Mouse (Mus musculus) embryo, embryonic 10 days (tissue): ENCODE measurements around the gene Cage1.

Experiments used
- DNase-seq: peaks from one replicate; pipeline ENCODE4 v3.0.0-alpha.2; 2015; ENCODE audit warnings: low spot score

The Cage1 gene

DNA sequence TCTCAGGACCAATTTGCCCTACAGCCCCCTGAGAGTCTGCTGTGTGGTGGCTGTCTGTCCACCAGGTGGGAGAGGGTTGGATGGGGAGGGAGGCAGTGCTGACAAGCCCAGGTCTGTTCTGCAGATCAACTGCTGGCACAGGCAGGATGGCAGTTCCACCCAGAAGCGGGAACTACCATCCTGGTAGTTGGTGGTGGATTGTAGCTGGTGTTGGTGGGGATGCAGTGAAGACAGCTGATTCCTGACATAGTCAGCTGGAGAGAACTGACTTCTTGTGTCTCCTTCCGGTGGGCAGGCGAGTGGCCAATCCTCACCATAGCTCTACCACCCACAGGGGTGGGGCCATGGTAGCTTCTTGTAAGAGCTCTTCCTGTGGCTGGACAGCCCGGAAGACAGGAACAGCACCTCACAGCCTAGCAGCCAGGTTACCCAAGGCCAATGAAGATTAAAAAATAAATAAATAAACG is 26.4 kb downstream of the Cage1 start:
- no peak for DNase-seq

DNA sequence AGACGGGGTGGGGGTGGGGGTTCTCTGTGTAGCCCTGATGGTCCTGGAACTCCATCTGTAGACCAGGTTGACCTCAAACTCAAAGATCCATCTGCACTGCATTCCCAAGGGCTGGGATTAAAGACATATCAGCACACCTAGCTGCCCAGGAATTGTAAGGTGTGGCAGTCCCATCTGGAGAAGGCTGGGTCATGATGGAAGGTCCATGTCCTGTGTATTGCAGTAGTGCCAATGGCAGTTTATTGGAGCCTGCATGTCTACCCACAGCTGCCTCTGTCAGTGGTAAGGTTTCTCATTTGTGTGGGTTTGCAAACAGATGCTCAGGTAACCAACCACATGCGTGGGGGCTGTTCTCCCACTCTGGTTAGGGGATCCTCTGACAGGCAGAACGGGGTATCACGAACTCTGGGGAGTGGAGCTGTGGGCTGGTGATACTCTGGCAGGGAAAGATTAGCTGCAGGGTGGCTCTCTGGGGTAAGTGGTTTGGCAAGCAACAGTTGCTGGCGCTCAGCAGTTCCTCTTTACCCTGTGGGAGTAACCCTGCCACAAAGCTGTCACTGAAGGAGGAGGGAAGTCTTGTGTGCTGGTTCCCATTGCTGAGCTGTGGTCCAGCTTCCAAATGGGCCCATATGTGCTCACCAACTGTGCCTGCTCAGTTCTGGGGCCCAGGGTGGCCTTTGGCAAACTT is 27.0 kb downstream of the Cage1 start:
- no peak for DNase-seq

DNA sequence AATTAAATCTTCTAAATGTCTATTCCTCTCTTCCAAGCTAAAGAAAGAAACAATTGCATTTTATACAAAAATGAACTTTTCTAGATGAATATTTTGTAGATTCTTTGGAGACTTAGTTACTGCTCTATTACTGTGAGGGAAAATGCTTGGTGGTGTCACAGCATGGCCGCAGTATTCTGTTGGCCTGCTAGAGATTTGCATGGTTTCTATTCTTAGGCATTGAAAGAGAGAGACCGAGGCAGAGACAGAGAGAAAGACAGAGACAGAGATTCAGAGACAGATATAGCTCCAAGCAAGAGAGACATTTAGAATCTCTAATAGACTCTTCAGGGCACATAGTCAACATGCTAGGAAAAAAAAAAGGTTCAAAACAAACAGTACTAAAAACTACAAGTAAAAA is 28.9 kb downstream of the Cage1 start:
- DNase-seq = no peak

DNA sequence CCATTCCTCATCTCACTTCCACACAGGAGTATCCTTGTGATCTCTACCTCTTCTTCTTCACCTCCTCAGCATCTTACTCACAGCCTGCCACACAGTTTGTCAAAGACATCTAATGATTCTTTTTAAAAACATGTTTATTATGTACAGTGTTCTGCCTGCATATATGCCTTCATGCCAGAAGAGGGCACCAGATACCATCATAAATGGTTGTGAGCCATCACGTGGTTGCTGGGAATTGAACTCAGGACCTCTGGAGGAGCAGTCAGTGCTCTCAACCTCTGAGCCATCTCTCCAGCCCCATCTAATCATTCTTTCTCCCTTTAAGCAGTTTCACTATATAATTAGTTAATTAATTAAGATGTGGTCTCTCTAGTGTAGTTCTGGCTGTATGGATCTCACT is 34.4 kb downstream of the Cage1 start:
- DNase-seq = no peak

DNA sequence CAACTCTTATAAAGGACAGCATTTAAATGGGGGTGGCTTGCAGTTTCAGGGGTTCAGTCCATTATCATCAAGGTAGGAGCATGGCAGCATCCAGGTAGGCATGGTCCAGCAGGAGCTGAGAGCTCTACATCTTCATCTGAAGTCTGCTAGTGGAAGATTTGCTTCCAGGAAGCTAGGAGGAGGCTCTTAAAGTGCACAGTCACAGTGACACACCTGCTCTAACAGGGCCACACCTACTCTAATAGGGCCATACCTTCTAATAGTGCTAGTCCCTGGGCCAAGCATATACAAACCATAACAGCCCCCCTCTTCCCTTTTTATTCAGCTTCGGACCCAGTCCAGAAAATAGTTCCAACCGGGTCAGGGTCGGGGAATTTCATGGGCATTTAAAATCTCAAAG is 37.2 kb downstream of the Cage1 start:
- DNase-seq = no peak

DNA sequence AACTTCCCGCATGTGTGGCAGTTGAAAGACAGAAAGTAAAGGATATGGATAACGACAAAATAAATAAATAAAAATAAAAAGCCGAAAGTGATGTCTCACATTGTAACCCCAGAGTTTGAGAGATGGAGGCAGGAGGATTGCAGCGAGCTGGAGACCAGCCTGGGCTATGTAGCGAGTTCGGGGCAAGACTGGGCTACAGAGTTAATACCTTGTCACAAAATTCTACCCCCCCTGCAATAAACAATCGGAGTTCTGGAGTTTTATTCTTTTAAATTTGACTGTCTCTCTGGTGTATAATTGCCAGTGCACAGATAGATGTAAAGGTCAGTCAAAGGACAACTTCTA is 42.5 kb downstream of the Cage1 start:
- DNase-seq = no peak

DNA sequence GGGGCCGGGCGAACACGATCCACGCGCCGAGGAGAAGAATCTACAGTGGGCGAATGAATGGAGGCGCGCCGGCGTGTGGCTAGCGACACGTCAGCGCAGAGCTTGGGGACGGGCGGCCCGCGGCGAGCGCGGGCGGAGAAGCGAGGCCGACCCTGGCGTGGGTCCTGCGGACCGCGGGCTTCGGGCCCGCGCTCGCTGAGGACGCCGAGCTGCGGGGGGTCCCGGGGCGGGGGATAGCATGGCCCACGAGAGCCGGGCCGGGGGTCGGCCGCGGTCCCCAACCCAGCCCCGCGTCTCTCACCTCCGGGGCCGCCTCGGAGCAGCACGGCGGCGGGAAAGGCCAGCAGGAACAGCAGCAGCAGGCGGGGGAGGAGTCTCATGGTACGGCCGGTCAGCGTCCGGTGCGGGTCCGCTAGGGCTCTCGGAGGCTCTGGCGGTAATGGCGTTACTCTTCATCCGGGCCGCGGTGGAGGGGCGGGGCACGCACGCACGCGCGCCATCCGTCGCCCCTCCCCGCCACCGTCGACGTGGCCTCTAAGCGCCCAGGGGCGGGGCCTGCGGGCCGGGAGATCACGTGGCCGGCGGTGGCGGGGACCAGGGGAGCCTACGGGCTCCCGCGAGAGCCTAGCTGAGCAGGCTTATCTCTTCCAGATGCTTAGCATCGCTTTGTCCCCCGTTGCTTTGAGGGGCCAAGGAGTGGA is 43.0 kb downstream of the Cage1 start, which contains the start of gene Ssr1:
Gene Ssr1, minus strand, starts transcription at position 514 of the 701 bp plus-strand sequence.
- peak; percentile 97 for DNase-seq

DNA sequence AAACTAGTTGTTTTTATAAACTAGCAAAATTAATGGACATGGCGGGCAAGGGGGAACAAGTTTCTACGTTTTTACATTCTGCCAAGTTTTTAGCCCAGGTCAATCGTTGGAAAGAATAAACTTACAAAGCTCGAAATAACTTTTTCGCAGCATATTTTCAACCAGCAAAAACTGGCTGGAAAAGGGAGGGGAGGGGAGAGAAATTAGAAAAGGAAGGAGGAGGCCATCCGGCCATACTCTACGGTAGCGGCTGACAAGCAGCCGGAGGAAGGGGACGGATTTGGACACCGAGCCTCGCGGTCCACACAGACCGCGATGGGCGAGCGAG is 43.5 kb downstream of the Cage1 start:
- no peak for DNase-seq

DNA sequence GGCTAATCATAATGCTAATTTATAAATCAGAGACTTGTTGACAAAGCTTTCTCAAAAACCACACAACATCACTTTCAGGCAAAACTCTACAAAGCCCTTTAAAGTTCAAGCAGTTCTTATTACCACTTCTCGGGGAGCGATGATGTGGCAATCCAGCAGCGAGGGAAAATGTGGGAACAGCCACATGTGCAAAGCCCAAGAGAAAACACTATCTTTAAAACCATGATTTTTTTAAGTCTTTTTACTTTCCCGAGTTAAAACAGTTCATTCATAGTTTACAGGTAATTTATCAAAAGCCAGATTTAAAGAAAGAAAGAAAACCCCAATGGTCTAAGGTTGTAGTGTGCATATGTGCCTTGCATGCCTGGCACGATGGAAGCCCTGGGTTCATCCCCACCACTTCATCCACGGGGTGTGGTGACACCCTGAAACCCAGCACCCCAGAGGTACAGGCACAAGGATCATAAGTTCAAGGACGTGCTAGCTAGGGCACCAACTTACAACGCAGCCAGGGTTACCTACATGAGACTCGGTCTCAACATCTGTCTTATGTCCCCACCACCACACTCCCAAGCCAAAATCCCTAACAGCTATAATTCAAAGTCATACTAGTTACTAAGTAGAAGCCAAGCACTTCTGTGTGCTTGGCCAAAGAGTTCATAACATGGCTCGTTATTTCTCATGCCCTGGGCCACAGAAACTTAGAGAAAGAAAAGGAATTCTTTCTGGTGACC is 44.1 kb downstream of the Cage1 start:
- no peak for DNase-seq

DNA sequence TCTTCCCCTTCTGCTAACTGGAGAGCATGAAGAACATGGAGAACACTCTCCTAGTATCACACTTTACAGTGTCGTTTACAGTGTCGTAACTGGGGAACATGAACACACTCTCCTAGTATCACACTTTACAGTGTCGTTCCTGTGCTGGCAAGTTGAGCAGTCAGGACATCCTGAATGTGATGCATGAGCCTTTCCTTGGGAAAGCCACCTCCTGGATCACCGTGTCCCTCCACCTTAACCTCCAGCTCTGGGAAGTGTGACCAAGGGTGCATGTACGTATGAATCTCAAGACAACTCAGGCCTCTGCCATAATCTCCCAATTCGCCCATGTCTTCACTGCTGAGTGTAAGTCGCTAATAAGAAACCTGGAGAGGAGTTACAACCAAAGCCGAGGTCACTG is 47.2 kb downstream of the Cage1 start:
- DNase-seq = no peak

DNA sequence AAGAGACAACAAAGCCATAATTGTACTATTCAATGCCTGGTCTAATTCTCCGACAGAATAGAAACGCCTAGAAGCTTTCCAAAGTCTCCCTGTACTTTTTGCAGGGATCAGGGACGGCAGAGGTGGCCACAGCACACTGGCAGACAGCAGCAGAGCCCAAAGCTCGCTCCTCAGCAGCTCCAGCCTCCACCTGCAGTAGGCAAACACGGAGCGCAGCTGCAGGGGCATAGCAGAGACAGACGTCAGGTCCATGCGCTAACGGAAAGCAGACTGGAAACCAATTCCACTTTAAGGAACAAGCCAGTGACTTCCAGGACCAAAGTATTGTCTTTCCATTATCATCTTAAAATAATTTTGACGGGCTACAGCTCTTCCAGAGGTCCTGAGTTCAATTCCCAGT is 50.7 kb downstream of the Cage1 start:
- DNase-seq = no peak

DNA sequence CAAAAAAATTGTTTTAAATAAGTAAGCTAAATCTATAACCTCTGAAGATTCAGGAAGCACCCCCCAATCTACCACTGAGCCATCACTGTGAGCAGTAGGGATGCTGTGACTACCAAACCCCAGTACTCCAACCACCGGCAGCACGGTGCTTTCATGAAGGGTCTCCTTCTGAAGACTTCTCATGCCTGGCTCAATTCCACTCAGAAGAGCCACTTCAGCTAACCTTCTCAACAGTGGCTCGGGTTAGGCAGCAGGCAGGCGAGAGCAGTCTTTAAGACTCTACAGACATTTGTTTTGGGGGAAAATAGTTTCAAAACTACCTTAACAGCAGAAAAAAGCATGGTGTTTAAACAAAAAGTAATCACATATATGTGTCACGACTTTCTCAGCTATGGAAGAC is 55.8 kb downstream of the Cage1 start:
- no peak for DNase-seq

DNA sequence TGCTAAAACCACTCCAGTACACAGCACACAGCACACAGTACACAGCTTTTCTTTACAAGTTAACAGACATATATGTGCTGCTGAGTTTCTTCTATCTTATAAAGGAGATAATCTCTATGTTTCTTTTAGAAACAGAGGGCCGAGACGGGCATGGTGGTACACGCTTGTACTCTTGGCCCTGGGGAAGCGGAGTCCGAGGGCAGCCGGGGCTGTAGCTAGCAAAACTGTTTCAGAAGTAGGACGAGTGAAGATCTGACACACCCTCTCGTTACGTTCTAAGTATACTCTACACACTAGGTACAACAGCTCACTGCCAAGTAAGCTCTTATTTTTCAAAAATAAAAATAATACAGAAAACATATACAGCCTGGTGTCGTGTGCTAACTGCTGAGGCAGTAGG is 56.5 kb downstream of the Cage1 start:
- no peak for DNase-seq

DNA sequence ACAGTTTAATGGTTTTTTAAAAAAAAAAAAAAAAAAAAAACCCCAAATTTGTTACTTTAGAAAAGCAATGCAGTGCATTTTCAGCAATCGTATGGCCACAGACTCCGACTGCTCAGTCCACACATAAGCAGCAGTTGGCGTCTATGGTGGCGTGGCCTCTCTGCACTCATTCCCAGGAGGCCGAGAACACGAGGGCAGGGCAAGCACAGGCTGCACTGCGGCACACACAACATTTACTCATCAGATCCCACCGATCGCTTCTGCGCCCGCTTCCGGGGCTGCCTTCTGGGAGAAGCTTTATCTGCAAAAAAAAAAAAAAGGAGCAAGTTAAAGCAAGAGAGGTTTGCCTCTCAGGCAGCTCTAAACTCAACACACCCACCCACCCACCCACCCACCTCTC is 57.4 kb downstream of the Cage1 start:
- no peak for DNase-seq

DNA sequence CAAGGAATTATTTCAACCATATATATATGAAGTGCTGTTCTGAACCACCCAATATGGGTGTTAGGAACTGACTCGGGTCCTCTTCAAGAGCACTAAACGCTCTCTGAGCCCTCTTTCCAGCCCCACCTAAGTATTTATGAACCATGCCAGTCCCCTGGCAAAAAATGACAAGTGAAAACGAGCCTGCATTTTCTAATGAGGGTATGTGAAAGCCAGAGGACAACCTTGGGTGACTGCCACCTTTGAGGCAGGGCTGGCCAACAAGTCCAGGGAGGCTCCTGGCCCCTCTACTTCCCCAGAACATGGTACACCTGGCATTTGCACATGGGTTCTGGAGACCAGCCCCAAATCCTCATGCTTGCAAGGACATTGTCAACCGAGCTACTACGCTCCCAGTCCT is 62.1 kb downstream of the Cage1 start:
- DNase-seq = no peak

DNA sequence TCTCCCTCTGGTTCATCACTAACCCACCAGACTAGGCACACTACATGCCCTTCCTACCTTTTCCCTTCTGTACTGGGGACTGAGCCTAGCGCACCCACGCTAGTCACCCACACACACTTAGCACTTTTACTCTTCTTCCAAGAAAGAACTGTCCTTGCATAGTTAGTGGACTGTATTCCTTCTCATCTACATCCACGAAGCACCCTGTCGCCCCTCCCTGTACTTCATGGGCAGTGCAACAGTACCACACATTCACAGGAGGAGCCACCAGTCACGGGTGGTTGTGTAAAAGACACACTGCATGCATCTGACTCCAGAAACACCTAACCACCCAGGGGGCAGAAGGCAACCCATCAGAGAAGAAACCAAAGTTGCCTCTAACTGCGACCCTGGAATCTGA is 62.8 kb downstream of the Cage1 start:
- no peak for DNase-seq

DNA sequence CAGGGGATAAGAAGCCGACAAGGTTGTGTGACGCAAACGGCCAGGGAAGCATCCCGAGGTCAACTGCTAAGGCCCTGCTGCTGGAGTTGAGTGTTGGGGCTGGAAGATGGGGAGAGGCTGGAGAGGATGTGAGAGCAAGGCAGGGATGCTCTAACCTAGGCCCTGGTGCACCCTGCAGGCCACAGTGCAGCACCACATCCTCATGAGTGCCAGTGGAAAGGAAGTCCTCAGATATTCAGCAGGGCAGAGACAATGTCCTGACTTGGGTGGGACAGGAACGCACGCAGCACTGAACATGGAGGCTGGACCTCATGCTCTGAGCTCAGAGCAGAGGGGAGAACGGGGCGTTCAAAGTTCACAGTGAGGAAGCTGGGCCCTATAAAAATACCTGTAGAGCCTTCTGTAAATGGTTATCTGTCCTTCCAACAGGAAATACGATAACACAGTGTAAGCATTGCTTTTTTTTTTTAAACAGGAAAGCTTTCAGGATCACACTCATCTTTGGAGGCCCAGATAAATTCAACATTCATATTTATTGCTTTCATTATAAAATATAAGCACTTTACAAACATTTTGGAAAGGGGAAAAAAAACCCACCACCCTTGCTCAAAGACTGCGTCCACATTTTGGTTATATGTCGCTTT is 65.9 kb downstream of the Cage1 start:
- DNase-seq = no peak

DNA sequence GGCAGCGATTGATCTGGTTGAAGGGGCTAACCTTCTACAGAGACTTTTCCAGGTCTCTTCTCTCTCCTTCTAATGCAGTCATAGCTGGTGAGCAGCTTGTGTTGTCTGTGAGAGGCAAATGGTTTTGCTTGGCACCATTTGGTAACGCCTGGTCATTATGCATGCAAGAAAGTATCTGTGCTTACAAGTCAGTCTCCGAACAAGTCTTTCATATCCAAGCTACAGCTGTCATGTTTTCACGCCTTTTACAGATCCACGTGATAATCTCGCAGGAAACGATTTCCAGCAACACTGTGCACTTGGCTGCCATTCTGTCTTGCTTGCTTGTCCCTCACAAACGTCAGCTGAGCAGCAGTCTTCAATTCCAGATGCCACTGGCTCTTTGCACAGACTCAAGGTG is 66.9 kb downstream of the Cage1 start:
- no peak for DNase-seq

DNA sequence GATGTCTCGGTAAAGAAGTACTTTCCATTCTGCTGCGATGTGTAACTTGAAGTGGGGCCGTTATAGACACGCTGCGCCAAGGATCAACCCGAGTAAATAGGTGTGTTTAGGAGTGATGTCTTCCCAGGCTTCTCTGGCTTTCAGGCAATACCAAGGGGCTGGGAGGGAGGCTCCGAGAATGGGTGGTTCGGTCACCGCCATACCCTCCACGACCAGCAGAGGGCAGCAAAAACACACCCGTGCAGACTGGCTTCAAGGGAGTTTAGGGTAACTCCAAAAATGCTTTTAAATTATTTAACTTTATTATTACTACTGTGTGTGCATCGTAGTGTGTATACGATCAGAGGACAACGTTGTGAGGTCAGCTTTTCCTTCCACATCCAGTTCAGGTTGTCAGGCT is 67.5 kb downstream of the Cage1 start:
- DNase-seq = peak; percentile 84

DNA sequence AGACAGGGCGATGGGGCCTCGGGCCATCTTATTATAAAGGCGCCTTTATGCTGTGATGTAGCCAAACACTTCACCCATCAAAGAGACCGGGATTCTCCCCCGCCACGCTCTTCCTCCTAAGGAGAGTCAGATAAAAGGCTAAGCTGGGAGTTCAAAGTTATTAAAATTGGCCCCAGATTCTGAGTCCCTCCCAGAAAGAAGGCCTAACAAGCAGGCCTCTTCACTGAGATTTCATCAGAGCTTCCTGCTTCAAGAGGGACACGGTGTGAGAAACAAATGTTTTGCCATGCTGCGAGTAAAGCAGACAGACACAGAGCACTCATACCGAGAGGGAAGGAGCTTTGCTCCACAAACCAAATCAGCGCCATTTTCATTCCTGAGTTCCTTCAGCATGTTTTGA is 69.3 kb downstream of the Cage1 start:
- DNase-seq = no peak

DNA sequence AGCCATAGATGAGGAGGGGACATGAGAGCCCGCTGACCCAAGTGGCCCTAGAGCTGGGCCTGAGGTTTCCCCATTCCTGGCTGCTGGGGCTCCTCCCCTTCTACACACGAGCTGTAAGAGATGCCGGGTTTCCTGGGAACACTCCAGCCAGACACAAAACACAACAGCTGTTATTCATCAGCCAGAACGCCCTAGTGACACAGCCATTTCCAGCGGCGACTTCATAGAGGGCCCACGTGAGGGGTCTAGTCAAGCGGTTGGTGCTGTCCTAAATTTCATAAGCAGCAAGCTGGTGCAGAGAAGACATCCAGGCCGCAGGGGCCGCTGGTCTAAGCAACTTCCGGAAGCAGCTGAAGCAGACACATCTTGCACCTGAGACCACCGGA is 69.8 kb downstream of the Cage1 start:
- DNase-seq = peak; percentile 64

DNA sequence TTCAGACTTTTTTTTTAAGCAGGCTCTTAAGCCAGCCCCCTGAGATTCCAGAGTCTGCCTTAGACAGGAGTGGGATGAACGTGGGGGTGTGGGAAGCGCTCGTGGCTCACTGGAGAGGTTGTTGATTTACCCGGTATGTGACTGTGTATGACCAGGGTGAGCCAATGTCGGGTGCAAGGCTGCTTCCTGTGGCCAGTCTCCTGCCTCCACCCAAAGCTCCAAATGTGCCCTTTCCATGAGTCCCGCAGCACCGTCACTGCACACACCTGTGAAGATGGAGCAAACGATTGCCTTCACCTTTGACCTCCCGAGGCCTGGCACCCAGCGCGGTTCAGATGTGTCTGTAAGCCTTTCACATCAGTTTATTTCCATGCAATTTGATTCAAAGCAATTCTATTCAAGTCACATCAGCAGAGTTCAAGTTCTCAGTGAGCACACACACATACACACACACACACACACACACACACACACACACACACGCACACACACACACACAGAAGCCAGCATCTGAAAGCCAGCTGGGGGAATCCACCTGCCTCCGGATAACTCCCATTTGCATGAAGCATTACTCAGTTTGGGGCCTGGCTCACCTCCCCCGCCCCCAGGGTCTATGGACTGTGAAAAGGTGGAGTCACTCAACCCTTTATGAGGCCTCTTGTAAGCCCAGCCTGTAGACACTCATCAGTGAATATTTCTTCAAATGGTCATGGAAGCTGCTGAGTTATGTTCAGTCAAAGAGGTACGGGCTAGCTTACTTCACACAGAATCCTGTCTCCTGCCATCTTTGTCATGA is 70.4 kb downstream of the Cage1 start:
- no peak for DNase-seq
